Mouse (Mus musculus): ENCODE measurements around the gene Zfp652.

Gene Zfp652

DNA sequence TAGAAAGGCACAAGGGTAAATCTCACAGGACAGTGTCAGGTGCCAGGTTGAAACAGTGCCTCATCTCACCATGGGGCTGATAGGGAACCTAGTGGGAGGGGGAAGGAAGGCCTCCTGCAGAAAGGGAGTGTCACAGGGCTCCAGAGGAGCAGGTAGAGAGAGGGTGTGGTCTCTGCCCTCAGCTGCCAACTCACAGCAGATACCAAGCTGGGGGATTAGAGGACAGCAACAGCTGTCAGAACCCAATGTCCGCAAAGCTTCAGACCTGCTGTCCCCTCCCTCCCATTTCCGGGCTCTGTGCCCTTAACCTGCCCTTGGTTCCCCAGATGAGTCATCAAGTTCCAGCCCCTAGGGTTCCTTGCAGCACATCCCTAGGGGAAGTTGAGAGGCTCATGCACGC is 93.1 kb downstream of the Zfp652 start:
- intact Hi-C loops (cut with DNase I), result no loop called here

DNA sequence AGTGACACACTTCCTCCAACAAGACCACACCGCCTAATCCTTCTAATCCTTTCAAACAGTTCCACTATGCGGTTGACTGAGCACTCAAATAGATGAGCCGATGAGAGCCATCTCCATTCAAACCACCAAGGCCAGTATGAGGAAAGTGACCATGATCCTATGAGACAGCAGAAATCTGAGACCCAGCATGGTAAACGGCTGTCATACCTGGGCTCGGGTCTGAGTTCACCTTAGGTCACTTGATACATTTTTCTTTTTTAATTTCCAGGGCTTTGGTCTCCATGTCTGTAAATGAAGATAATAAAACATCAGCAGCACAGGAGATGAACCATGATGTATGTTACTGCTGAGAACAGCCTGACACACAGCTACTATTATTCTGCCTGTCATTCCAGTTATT is 95.4 kb downstream of the Zfp652 start:
- intact Hi-C loops (cut with DNase I), result no loop called here

DNA sequence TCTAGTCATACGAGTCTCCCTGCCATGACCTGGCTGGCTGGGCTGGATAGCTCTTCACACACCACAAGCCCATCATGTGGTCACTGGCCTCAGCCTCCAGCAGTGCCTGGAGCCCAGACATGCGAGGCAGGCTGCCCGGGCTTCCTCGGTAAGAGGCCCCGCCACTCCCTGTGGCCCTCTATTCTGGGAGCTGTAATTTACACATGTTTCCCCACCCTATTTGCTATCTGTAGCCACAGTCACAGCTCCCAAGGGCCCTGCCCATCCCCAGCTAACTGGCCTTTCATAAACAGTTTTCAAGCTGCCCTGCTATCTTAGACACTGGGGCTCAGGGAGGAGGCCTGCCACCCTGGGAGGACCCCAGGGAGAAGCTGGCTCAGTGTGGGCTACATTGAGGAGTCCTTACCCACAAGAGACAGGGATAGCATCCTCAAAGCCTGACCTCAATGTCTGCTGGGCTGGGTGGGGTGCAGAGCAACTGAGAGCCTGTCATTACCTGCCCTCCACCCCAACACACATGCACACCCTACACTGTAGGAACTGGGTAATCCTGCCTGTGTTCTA is 96.1 kb downstream of the Zfp652 start:
- intact Hi-C loops (cut with DNase I), result no loop called here

DNA sequence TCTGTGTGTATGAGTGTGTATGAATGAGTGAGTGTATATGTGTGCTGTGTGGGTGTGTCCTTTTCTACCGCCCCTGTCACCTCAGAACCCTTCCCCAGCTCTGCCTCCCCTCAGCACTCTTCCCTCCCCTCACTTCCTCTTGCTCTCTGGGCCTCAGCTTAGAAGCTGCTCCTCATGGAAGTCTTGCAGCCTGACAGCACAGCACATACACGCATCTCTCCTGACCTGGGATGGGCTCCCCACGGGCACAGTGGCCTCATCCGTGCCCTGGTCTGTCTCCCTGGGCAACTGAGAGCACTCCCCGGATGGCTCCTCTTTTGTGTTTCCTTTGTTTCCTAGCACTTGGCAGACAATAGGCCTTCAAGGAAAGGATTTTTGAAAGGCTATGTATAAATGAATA is 97.1 kb downstream of the Zfp652 start:
- intact Hi-C loops (cut with DNase I), result no loop called here

DNA sequence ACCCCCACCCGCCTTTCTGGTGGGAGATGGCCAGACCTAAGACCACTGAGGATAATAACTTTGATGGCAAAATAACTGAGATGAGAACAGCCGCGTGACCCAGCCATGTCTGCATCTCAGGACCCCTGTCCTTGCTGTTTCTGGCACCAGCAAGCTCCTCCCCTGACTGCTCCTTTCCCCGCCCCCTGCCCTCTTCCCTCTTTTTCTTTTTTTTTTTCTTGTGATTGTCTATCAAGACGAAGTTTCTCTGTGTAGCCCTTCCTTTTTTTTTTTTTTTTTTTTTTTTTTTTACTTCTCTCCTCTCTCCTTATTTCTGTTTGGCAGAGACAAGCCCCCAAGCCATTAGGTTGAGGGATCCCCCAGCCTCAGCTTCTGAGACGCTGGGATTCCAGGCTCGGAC is 98.4 kb downstream of the Zfp652 start:
- intact Hi-C loops (cut with DNase I), result no loop called here

DNA sequence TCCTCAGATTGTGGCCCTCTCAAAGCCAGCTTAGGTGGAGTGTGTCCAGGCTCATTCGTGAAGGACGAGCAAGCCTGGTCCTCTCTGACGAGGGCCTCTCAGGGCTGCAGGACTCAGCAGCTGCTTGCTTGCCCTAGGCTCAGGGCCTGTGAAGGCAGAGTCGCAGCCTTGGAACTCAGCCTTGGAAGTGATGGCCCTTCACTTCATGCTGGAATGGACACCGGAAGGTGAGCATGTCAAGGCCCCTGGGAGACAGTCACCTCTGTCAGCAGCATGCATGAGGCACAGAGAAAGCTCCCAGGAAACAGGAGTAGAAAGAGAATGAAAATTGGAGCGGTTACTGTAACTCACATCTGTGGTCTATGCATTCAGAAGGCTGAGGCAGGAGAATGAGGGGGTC is 99.3 kb downstream of the Zfp652 start:
- intact Hi-C loops (cut with DNase I), result no loop called here

DNA sequence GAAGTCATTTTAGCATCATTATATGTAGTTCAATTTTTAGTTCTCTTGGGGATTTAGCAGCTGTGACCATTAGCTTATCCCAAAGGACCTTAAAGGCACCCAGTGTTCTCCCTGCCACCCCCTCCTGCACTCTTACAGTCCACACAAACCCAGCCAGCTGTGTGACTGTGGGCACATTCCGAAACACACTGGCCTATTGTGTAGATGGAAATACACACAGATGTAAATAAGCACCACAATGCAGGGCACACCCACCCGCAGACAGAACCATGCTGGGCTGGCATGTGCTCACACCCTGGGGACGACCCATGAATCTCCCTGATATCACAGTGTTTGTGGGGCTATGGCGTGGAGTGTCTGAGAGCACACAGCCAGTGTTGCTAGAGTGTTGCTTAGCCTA is 99.8 kb downstream of the Zfp652 start:
- intact Hi-C loops (cut with DNase I), result no loop called here

DNA sequence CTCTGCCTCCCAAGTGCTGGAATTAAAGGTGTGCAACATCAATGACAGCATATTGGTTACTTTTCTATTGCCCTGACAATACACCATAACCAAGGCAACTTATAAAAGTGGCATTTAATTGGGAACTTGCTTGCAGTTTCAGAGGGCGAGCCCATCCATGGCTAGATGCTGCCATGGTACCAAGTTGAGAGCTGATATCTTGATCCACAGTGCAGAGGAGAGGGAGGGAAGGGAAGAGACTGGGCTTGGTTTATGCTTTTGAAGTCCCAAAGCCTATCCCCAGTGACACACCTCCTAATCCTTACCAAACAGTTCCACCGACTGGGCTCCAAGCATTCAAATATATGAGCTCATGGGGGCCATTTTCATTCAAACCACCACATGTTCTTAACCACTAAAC is 101.6 kb downstream of the Zfp652 start:
- intact Hi-C loops (cut with DNase I), result no loop called here

DNA sequence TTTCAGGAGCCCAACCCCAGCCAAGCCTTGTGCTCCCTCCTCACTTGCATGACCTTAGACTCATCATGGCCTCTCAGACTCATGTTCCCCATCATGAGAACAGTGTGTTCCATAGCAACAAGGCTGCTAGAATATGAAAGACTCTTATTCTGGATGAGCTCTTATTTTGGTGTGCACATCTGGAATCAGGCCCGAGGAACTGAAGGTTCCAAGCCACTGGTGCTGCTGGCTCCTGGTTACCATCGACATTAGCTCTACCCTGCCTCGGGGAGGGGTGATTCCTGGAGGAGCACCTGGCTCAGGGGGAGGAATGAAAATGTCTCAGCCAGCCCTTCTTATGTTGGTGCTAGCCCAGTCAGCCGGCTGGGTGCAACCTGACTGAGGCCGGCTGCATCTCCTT is 102.4 kb downstream of the Zfp652 start:
- intact Hi-C loops (cut with DNase I), result no loop called here

DNA sequence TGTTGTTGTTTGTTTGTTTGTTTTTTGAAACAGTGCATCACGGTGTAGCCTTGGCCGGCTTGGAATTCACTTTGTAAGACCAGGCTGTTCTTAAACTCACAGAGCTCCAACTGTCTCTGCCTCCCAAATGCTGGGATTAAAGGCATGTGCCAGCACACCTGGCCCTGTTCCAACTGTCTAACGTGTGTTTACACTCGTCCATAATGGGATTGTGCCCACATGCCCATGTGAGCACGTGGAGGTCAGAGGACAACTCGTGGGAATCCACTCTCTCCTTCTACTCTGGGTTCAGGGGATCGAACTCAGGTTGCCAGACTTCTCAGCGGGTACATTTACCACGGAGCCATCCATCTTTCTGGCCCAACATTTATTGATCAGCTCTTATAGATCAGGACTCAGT is 102.9 kb downstream of the Zfp652 start:
- intact Hi-C loops (cut with DNase I), result no loop called here

DNA sequence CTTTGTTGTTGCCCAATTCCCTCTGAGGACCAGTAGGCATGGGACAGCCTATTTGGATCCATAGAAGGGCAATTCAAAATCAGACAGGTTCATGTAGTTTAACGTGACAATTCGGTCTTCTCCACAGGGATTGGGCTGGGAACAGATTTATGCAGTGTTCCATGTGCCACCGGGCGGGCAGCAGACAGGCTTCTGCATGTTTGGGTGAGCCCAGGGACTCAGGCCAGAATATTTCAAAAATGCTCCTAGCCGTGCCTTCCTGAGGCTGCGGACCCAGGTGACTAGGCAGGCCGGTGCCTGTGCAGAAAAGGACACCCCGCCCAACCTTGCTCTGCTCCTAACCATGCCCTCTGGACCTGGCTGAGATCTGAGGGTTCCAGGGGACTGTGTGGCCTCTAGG is 106.7 kb downstream of the Zfp652 start:
- intact Hi-C loops (cut with DNase I), result no loop called here

DNA sequence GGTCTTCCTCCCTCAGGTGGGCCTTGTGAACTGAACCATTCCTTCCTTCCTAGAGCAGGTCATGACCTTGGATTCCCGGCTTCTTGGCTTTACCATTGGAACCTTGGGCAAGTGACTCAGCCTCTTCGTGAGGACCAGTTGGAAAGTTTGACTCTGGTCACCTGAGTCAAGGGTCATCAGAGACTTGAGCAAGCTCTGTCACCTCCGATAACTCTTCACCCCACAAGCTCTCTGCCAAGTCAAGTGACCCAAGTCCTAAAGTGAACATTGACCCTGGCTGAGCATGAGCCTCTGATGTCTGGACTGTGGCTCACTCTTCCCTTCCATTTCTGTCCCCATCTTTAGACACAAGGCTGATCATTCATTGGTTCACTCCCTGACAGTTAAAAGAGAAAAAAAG is 109.0 kb downstream of the Zfp652 start:
- intact Hi-C loops (cut with DNase I), result no loop called here

DNA sequence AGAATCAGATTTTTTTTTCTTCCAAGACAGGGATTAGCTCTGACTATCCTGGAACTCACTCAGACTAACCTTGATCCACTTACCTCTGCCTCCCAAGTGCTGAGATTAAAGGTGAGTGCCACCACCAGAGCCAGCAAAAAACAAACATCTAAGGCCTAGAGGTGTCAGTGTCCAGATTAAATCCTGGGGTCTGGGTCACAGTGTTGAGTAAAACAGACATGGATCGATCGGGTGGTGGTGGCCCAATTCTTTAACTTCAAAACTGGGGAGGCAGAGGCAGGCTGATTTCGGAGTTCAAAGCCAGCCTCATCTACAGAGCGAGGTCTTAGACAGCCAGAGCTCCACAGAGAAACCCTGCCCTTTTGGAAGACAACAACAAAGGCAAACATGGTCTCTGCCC is 110.0 kb downstream of the Zfp652 start:
- intact Hi-C loops (cut with DNase I), result no loop called here

DNA sequence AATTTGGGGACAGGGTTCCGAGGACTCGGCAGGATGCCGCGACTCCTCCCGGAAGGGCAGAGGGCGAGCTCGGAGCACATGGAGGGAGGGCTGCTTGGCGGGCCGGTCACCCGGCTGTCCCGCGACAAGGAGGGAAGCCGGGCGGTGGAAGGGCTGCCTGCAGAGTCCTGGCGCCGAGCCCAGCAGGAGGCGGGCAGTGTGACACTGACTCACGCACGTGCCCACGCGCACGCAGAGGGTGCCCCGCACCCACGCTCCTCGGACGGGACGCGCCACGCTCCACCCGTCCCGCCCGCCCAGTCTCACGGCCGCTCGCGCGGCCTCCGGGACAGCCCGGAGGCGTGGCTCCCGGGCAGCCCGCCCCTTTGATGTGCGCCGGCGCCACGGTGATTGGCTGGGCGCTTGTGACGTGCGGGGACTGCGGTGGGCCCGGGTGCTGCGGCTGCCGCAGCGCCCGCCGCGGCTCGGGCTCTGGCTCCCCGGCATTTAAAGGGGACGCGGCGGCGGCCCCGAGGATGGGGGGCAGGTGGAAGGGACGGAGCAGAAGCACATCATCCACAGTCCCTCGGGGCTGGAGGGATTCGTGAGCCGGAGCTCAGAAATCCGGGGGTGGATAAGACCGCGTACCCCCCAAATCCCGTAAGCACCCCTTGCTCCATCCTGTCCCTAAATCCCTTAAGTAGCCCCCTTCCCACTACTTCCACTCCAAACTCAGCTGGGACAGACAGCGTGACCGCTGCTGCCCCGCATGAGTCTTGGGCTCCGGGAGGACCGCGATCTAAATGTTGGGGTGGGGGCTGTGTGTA is 111.8 kb downstream of the Zfp652 start, which contains the start of gene Phospho1:
Gene Phospho1, plus strand, starts transcription at position 429 of the 806 bp plus-strand sequence.
- intact Hi-C loops (cut with DNase I), result loop anchor here (2.0 kb wide), 1 partner anchor 53 kb away; no protein-coding TSS in a partner anchor

DNA sequence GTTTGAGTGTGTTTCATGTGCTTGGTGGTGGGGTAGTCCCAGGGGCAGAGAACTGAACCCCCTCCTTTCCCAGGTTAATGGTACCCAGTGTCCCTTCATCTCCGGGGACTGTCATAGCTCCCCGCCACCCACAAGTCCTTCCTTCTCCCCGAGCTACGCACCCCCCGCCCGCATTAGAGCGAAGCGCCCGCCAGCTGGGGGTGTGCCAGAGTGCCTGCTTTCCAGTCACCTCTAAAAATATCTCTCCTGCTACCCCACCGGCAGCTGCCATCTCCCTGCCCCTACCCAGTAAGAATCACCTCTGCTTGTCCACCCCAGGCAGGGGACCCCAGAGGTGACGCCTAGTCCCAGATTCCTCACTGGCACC is 112.4 kb downstream of the Zfp652 start:
- intact Hi-C loops (cut with DNase I), result loop anchor here (2.0 kb wide), 1 partner anchor 54 kb away; no protein-coding TSS in a partner anchor

DNA sequence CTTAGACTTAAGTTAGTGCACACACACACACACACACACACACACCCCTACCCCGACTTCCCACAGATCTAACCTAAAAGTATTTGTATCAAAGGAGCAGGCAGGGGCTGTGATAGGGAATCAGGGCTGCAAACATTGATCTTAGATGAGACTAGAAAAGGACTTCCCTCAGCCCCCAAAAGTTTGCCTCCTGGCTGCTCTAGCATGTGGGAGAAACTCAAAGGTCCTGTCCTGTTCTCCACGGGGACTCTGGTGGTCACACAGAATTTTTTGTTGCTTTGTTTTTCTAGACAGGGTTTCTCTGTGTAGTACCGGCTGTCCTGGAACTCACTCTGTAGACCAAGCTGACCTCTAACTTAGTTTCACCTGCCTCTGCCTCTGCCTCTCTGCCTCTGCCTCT is 113.2 kb downstream of the Zfp652 start:
- intact Hi-C loops (cut with DNase I), result loop anchor here (2.0 kb wide), 1 partner anchor 55 kb away; no protein-coding TSS in a partner anchor

DNA sequence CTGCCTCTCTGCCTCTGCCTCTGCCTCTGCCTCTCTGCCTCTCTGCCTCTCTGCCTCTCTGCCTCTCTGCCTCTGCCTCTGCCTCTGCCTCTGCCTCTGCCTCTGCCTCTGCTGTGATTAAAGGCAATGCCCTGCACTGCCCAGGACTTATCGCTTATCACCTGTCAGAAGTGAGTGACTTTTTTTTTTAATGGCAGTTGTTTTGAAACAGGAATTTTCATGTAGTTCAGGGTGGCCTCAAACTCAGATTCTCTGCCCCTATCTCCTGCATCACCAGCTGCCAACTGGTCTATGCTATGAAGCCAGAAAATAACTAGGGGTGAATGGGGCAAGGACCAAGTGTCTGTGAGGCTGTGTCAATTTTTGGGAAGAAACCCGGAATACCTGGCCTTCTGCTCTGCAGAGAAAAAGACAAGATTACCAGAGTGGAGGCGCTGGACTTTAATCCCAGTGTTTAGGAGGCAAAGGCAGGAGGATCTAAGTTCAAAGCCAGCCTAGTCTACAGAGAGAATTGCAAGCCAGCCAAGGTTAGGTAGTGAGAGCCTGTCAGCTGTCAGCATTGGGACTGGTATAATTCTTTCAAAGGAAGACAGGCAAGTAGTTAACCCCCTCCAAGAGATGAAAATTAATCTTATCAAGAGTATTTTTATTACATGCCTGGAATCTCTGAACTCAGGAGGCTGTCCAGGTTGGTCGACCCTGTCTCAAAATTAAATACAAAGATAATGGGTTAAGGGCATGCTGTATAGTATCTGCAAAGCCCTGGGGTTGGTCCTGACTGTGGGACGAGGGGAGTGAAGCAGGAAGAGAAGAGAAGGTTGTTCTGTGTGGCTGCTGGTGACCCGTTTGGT is 114.1 kb downstream of the Zfp652 start:
- intact Hi-C loops (cut with DNase I), result no loop called here

DNA sequence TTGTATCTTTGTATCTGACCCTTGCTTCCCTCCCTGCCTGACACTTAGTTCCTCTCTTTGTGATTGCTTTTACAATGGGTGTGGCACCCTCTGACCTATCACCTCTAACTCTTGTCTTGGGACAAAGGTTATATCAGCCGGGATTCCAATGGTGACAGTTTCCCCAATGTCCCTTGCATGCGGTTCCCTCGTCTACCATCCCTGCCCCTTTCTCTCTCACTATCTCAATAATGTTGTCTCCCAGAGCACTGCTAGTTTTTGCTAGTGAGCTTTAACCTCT is 114.6 kb downstream of the Zfp652 start:
- intact Hi-C loops (cut with DNase I), result no loop called here

DNA sequence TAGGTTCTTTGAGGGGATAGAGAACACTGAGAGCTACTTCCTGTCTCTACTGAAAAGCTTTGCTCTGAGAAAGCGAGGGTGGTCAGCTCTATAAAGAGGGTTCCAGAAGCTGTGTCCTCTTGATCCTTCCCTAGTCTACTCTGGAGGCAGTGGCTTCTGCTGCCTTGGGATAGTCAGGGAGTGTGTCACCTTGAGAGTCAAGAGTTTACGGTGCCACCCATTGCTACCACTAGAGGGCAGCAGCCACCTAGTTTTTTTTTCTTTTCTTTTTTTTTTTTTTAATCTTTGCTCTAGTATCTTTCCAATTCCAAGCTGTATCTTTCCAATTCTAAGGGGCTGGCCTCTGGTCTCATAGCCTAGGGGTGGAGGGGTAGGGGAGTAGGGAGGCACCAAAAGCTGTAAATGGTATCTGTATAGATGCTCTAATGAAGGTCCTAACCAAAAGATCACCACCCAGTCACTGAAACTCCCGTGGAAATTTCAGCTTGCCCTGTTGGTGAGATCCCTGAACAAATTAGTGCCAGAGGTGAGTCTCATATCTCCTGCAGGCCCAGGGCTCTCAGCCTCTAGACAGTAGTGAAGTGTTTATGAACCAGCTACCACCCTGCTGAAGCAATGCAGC is 115.1 kb downstream of the Zfp652 start:
- intact Hi-C loops (cut with DNase I), result loop anchor here (2.0 kb wide), 1 partner anchor 25 kb away; no protein-coding TSS in a partner anchor

DNA sequence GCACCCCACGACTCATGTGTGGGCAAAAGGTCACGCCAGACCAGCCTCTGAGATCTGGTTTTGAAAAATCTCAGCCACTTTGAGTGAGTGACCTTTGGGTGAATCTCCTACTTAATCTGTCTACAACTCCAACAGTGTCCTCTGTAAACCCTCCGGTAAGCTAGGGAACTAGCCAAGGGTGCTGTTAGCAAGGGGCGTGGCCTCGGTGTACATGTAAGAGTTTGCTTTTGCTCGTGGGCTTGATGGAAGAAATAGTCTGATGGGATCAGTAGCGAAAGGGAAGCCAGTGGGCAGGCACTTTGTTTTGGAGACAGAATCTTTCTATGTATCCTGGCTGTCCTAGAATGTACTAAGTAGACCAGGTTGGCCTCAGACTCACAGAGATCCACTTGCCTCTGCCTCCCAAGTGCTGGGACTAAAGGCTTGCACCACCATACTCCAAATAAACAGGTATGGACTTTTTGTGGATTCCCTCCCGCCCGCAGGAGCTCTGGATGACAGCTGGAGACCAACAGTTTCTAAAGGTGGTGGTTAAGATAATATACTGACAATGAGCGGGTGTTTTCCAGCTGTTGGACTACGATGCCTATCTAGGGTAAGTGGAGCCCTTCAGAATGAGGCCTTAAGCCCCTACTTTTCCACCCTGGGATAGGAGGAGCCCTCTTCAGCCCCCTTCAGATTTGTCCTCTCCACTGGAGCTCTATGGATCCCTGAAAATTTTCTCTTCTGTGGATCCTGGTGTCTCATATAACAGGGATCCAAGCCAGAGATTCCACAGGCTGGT is 115.9 kb downstream of the Zfp652 start:
- intact Hi-C loops (cut with DNase I), result loop anchor here (2.0 kb wide), 1 partner anchor 24 kb away; no protein-coding TSS in a partner anchor

DNA sequence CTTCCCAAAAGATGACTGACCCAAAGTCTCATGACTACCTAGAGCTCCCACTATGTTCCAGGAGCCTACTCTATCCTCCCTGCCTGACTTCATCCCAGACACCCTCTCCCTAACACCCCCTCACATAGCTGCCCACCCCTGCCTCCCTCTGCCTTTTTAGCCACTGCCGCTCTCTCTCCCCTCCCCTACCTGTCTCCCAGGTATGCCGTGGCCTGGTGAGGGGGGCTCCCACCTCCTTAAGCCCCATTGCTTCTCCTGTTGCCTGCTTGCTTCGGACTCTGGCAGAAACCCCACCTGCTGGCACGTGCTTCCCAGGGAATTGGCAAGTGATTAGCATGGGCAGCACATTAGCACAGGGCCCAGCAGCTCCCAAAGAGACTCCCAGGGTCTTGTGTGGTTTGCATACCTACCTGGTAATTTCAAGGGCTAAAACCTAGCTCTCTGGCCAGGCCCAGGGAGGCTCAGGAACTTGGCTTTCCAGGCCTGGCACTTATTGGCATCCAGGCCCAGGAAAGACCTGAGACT is 117.1 kb downstream of the Zfp652 start:
- intact Hi-C loops (cut with DNase I), result loop anchor here (2.0 kb wide), 1 partner anchor 23 kb away; no protein-coding TSS in a partner anchor
